Mouse (Mus musculus): ENCODE measurements around the gene Fbxw21.

Fbxw21 gene

DNA sequence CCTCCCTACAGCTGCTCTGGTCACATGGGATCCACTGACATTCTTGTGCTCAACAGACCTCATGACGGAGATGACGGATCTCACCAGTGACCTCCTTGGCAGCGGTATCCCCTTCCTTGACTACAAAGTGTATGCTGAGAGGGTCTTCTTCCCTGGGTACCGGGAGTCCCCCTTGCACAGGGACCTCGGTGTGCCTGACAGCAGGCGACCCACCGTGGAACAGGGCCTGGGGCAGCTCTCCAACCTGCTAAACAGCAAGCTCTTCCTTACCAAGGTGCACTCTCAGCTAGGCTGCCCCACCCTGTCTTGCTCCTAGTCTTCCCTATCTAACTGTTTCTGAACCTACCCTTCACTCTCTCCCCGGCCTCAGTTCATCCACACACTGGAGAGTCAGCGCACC, 50.2 kb downstream of the Fbxw21 start:
- DNase-seq (ENCODE audit: inconsistent age in 2 of 2, low spot score in 1 of 2) = no peak

DNA sequence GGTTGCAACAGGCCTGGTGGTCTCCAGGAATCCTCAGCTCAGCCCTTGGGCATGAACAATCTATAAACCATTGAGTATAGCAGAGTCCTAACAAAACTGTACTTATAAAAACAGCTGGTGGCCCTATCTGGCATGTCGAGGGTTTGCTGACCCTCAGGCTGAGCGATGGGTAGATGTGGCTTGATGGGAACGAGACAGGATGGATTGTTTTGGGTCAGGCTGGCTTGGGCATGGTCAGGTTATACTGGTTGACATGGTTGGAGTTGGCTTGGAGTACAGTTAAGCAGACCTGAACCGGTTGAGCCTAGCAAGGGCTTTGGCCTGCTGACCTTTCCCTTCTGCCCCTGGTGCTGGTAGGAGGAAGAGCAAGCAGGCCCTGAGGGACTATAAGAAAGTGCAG, 50.7 kb downstream of the Fbxw21 start:
- peak in 1 of 2 experiments; percentile 4 for DNase-seq (ENCODE audit: inconsistent age in 2 of 2, low spot score in 1 of 2)

DNA sequence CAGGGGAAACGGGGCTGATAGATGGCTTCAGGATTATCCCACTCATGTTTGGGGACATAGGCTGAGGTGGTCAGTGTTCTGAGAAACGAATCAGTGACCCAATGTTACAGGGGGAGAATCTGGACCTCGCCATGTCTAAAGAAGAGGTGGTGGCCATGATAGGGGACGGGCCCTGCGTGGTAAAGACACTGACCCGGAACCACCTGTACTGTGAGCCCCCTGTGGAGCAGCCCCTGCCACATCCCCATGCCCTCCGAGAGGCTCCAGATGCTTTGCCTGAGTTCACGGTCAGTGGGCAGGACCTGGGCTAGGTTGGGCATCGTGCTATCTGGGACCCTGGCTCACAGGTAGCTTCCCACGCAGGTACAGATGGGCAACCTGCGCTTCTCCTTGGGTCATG, 51.6 kb downstream of the Fbxw21 start:
- DNase-seq (ENCODE audit: inconsistent age in 2 of 2, low spot score in 1 of 2) = no peak

DNA sequence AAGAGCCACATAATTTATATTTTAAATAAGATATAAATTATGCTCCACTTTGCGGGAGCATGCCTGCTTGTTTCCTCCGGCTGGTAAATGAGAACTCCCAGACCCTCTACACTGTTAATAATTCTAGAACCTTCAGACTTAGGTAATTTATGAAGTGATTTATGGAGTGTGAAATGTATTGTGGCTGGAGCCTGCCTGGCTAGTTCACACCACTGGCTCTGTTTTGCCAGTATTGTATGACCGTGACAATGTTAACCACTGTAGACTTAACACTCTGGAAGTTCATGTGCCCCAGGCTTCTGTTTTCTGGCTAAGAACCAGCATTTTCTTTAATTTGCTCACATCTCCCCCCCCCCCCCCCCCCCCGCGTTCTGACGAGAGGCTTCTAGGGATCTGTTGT, 54.5 kb downstream of the Fbxw21 start:
- DNase-seq (ENCODE audit: inconsistent age in 2 of 2, low spot score in 1 of 2) = no peak

DNA sequence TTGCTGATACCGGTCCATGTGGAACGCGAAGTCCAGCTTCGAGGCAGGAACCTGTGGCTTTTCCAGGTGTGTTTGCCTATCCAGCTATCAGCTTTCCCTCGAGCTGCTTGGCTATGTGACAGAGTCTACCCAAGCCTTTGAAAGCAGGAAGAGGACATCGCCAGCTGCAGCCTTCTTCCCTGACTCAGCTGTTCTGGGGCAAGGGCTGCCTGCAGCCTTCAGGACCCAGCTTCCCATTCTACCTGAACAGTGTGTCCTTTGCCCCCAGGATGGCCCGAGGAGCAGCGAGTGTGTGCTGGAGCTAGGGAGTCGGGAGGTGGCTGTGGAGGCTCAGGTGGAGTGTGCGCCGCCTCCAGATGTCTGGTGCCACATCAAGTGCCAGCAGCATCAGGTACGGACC, 56.2 kb downstream of the Fbxw21 start:
- peak in 1 of 2 experiments; percentile 24 for DNase-seq (ENCODE audit: inconsistent age in 2 of 2, low spot score in 1 of 2)

DNA sequence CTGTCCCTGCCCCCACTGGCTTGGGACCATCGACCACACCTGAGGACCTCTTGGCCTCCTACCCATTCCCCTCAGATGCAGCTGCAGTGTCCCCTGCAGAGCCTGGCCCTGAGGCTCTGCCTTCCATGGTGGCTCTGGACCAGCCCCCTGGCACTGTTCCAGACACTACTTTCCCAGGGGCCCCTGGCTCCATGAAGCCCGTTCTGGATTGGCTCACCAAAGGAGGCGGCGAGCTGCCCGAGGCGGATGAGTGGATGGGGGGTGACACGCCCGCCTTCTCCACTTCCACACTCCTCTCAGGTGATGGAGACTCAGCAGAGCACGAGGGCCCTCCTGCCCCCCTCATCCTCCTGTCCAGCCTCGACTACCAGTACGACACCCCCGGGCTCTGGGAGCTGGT, 56.8 kb downstream of the Fbxw21 start:
- DNase-seq (ENCODE audit: inconsistent age in 2 of 2, low spot score in 1 of 2) = peak; percentile 78 to 89

DNA sequence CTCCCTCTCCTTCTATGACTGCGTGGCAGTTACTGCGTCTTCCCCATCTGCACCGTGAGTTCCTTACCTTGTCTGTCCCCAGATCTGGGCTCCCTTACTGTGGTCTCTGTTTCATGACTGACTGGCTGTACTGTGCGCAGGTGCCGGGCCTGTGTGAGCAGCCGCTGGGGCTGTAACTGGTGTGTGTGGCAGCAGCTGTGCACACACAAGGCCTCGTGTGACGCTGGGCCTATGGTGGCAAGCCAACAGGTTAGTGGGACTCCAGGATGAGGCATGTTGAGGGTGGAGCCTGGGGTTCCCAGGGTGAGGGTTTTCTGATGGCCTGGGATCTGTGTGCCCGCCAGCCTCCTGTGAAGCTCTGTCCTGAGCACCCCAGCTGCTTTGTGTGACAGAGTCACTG, 57.8 kb downstream of the Fbxw21 start:
- peak; percentile 56 to 80 for DNase-seq (ENCODE audit: inconsistent age in 2 of 2, low spot score in 1 of 2)

DNA sequence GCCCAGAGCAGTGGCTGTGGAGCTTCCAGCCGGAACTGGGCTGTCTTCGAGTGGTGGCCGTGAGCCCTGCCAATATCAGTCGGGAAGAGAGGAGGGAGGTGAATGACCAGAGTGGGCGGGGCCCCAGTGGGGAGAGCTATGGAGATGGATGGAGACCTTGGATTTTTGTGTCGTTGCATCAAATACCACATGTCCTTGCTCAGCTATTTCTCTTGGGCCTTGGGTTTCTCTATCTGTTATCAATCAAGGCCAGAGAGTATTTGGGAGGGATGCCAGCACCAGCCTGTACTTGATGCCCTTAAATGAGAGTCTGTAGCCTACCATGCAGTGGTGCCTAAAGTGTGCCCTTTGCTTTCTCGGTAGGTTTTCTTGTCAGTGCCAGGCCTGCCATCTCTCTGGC, 58.6 kb downstream of the Fbxw21 start:
- peak; percentile 96 to 97 for DNase-seq (ENCODE audit: inconsistent age in 2 of 2, low spot score in 1 of 2)

DNA sequence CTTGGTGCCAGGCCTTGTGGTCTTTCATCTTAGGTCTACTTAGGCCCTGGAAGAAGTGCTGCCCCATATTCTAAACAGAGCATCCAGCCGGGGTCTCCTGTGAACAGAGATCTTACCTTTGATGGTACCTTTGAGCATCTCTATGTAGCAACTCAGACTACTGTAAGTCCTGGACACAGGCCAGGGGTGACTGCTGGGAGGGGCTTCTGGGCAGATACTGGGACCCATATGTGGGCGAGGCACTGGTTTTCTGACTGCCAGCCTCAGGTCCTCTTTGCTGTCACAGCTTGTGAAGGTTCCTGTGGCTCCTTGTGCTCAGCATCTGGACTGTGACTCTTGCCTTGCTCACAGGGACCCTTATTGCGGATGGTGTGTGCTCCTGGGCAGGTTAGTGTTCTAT, 59.3 kb downstream of the Fbxw21 start:
- DNase-seq (ENCODE audit: inconsistent age in 2 of 2, low spot score in 1 of 2) = peak in 1 of 2 experiments; percentile 60

DNA sequence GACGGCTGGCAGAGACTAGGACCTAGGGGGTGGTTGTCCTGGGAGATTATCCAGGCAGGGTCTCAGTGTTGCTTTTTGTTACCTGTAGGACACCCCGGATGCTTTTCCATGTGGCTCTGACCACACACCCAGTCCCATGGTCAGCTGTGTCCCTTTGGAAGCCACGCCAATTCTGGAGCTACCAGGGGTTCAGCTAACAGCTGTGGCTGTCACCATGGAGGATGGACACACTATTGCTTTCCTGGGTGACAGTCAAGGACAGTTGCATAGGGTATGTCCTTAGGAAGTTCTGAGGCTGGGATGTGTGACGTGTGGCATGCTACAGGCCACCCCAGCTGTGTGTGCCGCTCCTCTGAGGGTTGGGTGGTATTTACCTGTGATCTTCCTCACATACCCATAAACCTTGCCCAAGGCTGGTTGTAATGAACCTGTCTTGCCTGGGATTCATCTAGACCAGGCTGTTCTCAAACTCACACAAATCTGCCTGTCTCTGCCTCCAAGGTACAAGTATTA, 59.9 kb downstream of the Fbxw21 start:
- DNase-seq (ENCODE audit: inconsistent age in 2 of 2, low spot score in 1 of 2) = peak; percentile 43 to 82

DNA sequence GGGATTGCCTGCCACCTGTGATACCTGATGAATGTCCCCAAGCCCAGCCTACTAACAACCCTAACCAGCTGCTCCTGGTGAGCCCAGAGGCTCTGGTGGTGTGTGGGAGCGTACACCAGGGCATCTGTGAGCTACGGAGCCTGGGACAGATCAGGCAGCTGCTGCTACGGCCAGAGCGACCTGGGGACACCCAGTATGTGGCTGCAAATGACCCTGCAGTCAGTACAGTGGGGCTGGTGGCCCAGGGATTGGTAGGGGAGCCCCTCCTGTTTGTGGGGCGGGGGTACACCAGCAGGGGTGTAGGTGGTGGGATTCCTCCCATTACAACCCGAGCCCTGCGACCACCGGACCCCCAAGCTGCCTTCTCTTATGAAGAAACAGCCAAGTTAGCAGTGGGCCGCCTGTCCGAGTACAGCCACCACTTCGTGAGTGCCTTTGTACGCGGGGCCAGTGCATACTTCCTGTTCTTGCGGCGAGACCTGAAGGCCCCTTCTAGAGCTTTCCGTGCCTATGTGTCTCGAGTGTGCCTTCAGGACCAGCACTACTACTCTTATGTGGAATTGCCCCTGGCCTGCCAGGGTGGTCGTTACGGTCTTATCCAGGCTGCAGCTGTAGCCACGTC, 61.4 kb downstream of the Fbxw21 start:
- peak; percentile 21 to 70 for DNase-seq (ENCODE audit: inconsistent age in 2 of 2, low spot score in 1 of 2)

DNA sequence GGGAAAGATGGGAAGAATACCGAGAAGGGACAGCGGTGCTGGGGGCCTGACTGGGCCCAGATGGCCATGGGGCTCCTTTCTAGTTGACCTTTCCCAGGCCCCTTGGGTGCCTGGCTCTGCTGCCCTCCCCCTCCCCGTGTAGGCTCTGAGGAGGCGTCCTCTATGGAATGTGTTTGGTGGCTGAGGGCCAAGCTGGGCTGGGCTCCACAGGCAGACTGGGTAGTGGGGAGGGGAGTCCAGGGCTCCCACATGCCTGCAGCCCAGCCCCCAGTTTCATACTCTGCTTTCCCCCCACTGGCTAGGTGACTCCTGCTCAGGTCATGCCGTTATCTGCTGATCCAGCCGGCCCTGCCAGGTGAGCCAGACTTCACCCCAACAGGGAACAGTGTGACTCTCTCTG, 62.9 kb downstream of the Fbxw21 start:
- DNase-seq (ENCODE audit: inconsistent age in 2 of 2, low spot score in 1 of 2) = peak; percentile 82 to 91

DNA sequence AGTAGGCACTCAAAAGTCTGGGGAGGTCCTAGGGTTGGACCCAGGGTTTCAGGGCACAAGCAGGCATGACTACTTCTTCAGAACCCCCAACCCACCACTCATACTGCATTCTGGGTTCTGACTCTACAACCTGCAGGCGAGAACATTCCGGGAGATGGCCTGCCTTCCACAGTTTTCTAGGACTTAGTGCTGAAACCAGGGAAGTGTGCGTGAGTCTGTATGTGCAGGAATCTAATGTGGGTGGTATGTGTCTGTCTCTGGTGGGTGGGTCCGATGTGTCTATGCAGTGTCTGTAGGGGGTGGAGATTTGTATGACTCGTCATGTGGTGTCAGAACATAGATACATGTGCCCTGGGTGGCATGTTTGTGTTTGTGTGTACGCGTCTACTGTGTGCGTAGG, 63.5 kb downstream of the Fbxw21 start:
- no peak for DNase-seq (ENCODE audit: inconsistent age in 2 of 2, low spot score in 1 of 2)

DNA sequence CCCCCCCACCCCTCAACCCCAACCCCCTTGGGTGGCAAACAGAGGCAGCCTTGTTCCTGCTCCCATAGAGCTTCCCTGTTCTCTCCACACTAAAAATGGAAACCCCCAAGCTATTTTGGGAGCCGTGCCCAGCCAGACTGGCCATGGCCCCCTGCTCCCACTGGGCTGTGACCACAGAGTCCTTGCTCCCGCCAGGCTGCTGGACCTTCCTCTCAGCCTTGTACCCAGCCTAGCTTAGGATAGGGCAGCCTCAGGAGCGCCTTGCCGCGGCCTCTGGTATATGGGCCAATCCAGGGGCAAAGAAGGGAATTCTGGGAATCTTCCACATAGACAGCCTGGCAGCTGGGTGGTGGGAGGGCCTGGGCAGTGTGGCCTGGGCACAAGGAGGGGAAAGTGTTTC, 64.0 kb downstream of the Fbxw21 start:
- peak; percentile 79 to 92 for DNase-seq (ENCODE audit: inconsistent age in 2 of 2, low spot score in 1 of 2)

DNA sequence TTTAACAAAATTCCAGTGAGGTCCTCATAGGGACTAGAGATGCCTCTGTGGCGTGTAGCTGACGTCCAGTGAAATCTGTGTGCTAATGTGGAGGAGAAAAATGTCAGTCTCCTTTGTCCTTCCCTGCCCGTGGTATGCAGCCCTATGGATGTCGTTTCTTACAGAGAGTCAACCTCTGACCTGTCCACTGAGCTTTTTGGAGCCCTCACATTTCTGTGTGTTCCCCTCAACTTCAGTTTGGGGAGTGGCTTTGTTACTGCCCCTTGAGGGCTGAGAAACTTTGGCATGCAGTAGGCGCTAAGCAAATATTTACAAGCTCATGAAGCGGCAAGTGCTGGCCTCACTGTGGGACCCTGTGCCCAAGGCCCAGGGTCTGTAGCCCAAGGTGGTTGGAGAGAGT, 64.5 kb downstream of the Fbxw21 start:
- peak in 1 of 2 experiments; percentile 78 for DNase-seq (ENCODE audit: inconsistent age in 2 of 2, low spot score in 1 of 2)

DNA sequence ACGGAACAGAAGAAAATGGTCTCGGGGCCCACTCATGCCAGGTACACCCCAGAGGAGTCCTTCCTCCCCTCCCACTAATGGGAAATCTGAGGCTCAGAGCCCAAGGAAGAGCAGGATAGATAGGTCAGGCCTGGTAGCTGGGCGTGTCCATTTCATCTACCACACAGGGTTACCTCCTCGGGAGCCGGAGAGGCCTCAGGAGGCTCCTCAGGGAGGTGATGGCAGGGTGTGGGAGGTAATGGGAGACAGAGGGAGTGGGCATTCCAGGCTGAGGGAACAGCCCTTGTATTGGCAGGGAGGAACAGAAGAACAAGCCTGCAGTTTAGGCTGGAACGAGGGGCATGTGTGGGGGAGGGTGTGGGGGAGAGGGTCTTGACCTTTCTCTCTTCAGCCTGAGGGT, 65.0 kb downstream of the Fbxw21 start:
- DNase-seq (ENCODE audit: inconsistent age in 2 of 2, low spot score in 1 of 2) = peak; percentile 57 to 84

DNA sequence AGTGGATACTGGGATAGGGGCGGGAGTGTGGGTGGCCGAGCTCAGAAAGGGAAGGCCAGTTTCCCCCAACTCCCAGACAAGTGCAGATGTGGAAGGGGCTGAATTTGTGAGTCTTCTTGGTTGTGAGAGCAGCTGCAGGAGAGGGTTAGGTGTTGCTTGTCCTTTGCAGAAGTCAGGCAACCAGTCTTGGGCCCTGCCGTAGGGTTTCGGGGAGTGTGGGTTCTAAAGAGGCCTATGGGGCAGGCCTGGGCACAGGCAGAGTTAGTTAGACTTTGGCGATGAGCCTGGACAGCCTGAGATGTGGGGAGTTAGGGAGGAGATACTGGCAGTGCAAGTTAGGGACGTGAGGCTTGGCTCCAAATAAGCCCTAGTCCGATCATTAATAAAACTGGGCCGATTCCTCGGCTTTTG, 65.6 kb downstream of the Fbxw21 start:
- DNase-seq (ENCODE audit: inconsistent age in 2 of 2, low spot score in 1 of 2) = peak; percentile 59 to 86

DNA sequence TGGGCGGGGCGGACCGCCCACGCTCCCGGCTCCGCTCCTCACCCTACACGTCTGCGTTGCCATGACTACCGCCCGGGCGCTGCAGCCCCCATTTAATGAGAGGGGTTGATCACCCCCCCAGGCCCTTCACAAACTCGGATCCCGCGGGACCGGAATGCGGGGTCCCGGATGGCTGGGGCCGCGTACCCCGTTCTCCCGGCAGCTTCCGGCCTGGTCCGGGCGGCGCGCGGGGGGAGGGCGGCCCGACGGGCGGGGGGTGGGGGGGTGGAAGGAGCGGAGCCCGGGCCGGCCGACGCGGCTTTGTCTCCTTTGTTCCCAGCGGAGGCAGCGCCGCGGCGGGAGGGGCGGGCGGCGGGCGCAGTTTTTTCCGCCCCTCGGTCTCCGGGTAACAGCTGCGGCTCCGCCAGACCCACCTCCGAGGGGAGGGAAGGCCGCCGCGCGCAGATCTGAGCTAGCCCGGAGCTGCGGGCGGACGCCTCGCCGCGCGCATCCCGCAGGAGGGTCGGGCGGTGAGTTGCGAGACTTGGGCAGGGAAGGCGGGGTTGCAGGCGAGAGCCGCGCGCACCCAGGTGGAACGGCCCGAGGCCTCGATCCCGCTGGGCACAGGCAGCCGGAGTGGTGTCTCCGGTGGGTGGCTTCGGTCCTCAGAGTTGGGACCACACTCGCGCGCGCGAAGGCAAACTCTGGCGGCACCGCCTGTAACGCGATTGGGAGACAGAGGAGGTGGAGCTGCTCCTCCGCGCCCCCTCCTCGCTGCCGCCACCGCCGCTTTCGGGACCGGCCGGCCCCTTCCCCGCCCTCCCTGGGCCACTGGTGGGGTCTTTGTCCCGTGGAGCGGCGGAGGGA, 66.5 kb downstream of the Fbxw21 start, which contains the start of gene Plxnb1:
Gene Plxnb1 (plus strand): TSS at position 253 of the 846 bp plus-strand sequence.
- peak; percentile 84 to 93 for DNase-seq (ENCODE audit: inconsistent age in 2 of 2, low spot score in 1 of 2)

DNA sequence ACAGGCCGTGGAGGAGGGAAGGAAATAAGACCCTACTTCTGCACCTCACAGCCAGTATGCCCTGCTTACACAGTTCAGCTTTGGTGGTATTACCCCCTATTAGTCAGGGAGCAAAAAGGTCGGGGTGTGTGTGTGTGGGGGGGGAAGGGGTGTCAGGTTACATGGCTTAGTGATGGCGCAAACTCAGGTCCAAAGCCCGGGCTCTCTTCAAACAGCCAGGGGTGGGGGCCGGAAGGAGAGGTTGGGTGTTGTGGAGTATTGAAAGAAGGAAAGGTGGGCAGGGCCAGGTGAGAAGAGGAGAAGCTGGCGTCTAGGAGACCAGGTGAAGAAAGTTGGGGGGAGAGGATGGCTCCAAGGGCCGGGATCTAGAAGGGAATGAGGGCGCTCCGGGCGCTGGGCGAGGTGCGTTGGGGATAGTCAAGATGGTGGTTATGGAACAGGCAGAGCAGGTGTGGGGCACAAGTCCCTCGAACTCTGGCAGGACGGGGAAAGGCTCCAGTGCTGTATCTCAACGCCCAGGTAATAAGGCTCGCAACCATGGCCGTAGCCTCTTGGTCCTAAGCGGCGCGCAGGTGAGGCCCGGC, 67.2 kb downstream of the Fbxw21 start:
- no peak for DNase-seq (ENCODE audit: inconsistent age in 2 of 2, low spot score in 1 of 2)

DNA sequence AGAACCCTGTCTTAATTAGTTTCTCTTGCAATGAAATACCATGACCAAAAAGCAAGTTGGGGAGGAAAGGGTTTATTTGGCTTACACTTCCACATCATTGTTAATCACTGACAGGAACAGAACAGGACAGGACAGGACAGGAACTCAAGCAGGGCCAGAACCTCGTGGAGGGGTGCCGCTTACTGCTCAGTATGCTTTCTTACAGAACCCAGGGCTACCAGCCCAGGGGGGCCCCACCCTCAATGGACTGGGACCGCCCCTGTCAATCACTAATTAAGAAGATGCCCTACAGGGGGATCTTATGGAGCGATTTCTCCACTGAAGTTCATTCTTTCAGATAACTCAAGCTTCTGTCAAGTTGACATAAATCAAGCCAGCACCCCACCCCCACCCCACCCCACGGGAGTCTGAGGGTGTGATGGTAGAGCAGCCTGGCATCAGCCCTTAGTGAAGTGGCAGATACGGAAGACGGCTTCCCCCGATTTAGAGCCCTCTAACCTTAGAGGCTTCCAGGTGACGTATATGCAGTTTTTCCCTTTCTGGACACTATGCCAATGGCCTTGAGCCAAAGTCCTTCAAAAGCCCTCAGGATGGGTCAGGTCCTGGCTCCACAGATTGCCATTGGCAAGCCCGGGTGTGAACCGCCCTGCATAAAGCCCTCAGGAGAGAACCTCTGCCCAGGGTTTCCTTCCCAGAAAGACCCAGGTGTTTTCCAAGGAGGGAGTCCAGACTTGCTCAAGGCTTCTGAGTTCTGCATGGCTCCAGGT, 67.9 kb downstream of the Fbxw21 start:
- peak; percentile 64 to 86 for DNase-seq (ENCODE audit: inconsistent age in 2 of 2, low spot score in 1 of 2)

DNA sequence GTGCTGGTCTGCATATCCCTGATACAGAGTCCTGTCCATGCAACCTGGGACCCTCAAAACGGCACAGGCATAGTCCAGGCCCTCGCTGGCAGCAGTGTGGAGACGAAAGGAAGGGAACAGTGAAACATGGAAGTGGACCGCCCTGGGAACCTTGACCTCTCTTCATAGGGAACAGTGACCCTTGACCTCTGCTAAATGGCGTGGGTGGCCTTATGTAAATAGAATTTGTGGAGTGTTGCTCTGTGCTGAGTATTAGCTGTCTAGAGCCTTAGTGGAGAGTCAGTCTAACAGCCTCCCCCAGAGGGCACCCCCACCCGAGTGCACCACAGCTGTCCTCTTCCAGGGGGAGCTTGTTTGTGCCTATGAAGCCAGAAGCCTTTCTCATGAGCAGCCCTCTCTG, 69.0 kb downstream of the Fbxw21 start:
- no peak for DNase-seq (ENCODE audit: inconsistent age in 2 of 2, low spot score in 1 of 2)

All from adrenal gland, adult (tissue).